Mouse (Mus musculus) regulatory T cell (primary cell): ENCODE measurements at regions not wholly inside any gene's neighbourhood (a gene's known extent, or its start where the extent isn't known, plus 50 kb on each side); places are given as distances from the start of the nearest gene placed in this dataset.

Experiments used
- in situ Hi-C: fragments of 300-600 bp; cut with MboI, MseI; formaldehyde crosslinking; loops from one replicate; pipeline ENCODE4 v1.15.1; 2025; ENCODE audit warnings: high pct_unique_total_duplicates

DNA sequence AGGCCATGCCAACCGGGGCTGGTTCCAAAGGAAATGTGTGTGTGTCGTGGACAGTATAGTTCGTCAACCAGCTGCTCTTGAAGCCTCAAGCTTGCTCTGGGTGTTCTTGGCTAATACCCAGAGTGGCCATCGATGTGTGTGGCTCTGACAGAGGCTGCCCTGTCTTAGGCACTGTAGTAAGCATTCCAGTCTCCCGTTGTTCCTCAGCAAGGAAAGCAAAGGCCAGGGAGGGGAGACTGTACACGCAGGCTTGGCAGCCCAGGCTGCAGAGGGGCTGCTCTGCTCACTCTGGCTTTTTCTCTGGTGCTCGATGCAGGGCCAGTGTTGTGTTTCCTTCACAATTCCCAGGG, 106.1 kb upstream of the Unc5b start:
- in situ Hi-C loops: no loop called here

DNA sequence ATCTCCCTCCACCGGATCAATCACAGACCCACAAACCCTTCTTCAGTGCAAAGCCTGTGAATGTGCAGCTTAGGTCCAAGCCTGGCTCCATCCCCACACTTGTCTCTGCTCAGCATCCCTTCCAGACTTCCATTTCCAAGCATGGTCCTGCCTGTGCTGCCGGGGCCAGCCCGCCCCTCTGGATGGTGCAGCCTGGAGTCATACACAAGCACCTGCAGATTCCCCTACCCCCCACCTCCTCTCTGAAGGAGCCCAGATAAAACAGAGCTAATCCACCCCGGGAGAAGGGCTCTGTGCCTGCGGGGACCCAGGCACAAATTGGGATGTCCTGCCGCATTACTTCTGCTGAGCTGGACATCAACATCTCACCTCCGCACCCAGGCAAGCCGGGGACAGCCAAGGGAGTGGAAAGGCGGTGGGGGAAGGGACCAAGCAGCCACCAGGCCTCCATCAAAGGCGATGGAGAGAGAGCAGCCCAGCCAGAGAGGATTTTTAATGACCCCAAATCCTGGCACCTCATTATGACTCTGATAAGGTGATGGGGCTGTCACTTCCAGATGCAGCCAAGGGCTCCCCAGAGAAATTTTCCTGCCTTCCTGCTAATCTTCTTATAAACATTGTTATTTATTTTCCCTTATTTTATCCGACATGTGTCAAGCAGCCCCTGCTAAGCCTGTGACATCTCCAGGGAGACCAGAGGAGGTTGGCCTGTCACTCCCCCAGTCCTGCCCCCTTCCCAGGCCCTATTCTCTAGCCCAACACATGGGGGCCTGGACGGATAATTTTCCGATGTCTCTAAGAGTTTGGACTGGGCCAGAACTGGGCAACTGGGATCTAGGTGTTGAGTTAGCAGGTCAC, 105.5 kb upstream of the Unc5b start:
- in situ Hi-C loops: no loop called here

DNA sequence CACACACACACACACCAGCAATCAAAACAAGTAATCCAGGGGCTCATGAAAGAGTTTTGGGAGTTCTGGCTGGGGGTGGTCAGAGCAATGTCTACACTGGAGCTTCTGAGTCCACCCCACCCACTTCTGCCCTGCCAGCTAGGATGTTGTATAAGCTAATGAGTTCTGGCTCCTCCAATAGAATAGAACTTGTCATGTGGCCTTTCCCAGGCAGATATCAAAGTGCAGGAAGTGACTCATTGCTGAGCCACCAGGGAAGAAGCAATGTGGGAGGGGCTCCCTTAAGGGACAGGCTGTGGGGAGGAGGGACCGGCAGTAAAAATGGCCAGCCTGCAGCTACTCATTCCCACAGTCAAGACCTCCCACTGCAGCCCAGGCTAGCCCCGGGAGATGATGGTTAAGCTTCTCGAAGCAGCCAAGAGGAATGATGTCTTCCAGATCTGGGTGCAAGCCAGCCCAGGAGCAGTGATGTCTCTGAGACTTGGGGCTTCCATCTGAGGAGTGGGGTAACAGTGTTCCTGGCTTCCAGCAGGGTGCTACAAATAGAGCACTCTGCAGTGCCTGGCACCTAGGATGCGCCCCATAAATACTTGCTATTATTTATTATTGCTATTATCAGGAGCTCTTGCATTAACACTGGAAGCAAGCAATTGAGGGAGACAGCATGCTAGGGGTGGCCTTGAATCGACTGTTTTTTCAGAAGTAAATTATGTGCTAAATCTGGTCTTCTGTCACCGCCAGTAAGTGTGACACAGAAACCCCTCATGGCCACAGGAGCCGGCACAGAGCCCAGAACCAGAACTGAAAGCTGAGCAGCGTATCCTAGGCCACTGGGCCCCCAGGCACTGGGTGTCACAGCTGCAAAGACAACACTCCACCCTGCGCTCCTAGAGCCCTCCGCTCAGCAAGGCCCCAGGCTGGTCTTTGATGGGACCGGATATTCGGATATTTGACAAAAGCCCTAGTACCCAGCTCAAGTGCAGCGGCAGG, 103.2 kb upstream of the Unc5b start:
- in situ Hi-C loops: no loop called here

DNA sequence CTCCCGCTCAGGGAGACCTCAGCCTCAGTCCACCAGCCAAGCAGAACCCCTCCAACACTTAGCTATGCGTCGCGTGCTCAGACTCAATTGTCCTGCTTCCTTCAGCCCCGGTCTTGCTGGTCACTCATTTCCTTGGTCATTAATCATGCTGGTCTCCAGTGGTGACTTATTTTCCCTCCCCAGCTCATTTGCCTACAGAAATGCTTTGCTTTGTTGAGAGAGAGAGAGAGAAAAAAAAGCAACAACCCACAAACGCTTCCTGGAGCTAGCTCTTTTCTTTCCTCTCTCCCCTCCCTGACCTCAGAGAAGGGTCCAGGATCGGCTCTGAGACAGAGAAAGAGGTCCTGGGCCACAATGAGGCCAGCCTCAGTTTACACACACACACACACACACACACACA, 102.5 kb upstream of the Unc5b start:
- in situ Hi-C loops: no loop called here

DNA sequence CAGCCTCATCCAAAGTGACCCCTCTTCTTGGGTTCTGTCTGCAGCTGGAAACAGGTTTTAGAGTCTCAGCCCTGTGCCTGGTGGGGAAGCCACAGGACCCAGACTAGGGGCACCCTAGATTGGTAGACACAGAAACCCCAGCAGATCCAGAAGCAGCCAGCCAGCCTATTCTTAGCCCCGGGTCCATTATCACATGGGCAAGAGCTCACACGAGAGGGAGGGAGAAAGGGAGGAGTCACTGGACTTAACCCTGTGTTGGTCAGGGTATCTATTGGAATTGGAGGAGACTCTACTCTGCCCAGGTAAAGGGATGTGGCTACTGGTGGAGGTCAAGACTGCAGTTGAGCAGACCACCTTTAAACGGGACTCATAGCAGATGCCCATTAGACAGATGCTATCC, 101.5 kb upstream of the Unc5b start:
- in situ Hi-C loops: no loop called here

DNA sequence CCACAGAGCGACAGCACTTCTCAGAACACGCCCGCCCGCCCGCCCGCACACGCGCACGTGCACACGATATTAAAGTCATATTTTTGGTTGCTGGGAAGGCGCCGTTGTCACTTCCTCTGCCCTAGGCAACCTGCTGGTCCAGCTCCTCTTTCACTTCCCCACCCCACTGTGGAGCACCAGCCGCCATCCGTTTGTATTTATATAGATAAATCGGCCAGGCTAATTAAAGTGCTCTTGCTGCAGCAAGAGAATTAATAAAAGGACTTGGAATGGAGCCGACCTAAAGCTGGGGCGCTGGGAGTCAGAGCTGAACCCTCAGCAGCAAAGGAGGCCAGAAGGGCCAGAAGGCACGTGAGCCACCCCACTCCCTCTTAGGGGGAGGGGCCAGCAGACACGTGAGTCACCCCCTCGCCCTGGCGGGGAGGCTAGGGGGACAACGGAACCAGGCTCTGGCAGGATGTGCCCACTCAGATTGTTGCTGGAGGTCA, 100.6 kb upstream of the Unc5b start:
- in situ Hi-C loops: no loop called here

DNA sequence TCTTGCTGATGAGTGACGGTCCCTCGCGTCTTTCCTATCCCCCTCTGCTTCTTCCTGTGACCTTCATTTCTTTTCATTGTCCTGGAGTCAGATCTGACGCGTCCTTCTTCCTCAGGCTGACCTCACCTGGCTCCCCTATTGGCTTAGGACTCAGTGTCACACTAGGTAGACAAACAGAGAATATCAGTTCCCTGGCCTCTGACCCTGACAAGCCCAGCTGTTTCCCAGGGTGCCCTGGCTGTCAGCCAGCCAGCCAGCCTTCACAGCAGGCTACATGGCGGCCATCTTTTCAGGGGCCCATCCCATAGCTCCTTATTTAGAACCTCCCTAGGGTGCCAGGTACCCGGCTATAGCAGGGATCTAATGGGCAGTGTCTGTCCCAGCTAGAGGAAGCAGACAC, 97.3 kb upstream of the Unc5b start:
- in situ Hi-C loops: no loop called here

DNA sequence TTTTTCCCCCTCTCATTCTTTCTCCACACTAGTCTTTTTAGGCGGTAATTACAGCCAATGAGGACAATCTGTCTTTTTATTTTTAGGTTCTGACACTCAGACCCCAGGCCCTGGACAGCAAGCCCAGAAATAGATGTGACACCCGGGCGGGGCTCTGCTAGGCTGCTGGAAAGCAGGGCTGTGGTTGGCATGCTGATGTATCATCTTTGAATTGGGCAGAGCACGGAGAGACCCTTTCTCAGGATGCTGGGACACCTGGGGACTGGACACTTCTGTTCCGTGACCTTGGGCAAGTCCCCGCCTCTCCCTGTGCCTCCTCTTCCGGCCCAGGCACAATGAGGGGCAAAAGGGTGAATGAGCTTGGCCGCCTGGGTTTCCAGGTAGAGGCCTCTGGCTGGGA, 96.8 kb upstream of the Unc5b start:
- in situ Hi-C loops: no loop called here

DNA sequence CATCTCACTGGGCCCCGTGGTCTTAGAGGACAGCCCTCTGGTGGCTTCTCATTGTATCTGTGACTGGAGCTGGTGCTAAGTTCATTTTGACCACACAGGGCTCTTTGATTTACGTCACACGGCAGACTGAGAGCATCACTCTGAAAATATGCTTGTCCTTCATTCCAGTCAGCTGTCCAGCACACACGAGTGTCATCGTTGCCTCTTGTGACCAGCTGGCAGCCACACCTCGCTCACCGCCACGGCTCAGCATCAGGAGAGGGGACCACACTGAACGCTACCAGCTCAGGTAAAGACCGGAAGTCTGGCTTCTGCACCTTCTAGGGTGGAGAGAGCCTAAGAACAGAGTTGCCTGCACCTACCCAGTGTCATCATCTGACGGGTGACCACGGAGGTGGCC, 95.3 kb upstream of the Unc5b start:
- in situ Hi-C loops: no loop called here

DNA sequence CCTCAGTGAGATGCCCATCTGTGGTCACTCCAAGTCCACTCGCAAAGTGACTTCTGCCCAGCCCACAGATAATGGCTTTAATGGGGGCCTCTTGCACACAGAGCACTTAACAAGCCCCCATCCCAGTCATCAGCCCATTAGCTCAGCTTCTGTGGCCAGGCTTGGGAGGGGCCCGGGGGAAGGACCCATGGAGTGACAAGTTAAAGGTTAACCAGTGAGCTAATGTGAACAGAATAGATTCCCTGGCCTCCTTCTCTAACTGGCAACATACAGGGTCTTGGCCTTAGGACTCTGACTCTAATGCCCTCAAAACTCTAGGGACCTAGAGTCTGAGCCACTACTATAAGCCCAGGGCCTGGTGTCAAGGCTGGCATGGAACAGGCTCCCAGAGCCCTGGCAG, 94.3 kb upstream of the Unc5b start:
- in situ Hi-C loops: no loop called here

DNA sequence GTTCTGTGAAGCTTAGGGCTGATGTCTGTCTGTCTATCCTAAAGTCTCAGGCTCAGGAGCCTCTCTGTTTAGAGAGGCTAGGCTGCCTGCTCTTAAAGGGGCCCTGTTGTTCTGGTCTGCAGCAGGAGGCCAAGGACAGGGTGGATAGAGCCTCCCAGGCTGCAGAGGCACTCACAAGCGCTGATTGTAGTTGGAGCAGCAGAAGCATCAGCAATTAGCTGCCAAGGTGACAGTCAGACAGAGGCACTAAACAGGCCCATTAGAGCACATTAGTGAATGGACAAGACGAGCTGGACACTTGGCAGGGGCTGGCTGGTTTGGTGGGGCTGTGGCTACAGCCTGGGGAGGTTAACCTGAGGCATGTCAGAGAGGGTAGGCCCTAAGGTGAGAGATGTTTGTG, 93.8 kb upstream of the Unc5b start:
- in situ Hi-C loops: no loop called here

DNA sequence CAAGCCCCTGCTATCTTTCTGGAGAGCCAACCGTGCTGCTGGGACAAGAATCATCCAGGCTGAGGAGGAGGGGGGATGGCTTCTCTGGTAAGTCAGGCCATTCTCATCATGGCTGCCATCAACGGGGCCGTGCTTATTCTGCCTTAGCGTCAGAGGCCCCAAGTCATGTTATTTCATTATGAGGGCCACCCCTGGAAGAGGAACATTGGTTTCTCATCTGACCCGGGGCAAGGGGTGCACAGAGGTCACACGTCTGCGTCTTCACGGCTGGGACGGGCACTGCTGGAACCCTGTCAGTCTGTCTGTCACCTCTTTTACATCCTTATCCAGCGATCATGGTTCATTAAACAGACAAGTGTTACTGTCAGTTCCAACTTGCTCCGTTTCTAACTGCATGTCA, 92.4 kb upstream of the Unc5b start:
- in situ Hi-C loops: no loop called here

DNA sequence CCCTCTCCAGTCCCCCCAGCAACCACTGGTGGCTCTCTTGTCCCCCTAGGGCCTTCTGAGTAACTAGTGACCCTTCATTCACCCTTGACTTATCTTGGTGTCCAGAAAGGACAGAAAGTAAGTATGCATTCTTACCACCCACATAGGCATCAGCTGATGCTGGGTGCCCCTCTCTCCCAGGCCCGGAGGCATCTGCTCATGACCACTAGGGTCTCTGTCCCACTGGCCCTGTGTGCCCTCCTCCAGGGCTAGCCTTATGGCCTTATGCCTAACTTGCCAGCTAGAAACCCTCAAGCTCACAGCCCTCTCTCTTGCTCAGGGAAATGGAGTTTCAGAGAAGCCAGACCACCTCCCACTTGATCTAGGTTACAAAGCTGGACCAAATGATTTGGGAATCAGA, 89.2 kb upstream of the Unc5b start:
- in situ Hi-C loops: no loop called here

DNA sequence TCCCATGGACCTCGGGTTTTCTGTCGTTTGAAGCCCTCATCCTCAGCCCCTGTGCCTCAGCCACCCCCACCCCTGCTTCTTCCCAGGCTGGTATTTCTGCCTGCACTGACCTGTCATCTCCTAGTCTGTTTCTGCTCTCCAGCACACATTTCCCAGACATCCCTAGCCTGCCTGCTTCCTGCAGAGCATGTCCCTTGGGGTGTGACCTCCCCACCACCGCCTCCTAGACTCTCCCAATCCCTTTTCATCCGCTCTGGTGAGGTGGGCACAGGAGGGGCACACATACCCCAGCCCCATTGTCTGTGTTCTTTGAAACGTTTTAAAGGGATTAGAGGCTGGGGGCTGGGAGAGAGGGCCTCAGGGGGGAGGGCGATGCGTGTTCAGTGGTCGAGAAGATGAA, 86.6 kb upstream of the Unc5b start:
- in situ Hi-C loops: no loop called here

DNA sequence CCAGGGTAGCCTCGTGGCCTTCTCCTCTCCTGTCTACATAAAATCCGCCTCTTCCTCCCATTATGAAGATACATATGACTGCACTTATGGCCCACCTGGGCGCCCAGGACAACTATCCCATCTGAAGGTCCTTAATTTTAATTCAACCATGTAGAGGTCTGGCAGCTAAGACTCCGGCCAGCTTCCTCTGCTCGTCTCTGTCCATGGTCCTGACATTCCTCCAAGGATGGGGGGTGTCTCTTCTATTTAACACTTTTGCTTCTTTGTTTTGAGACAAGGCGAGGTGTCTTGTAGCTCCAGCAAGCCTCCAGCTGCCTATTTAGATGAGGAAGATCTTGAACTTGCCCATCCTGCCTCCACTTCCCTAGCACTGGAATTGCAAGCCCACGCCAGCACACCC, 83.0 kb upstream of the Unc5b start:
- in situ Hi-C loops: no loop called here

DNA sequence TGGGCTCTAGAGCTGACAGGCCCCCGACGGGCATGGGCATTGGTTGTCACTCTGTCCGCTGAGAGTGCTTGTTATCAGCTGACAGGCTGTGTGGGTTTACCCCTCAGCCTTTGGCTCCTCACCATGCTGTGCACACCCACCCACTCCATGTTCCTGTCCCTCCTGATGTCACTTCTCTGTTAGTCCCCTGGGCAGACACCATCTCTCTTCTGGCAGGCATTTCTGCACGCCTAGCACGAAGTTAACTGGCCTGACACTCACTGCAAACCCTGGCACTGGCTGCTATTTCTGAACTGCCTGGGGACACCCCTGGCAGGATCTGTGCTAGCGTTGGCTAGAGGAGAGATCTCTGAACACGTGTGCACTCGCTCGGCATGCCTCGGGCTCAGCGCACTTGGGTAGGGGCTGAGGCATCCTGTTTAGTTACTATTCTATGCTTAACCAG, 82.1 kb upstream of the Unc5b start:
- in situ Hi-C loops: no loop called here

DNA sequence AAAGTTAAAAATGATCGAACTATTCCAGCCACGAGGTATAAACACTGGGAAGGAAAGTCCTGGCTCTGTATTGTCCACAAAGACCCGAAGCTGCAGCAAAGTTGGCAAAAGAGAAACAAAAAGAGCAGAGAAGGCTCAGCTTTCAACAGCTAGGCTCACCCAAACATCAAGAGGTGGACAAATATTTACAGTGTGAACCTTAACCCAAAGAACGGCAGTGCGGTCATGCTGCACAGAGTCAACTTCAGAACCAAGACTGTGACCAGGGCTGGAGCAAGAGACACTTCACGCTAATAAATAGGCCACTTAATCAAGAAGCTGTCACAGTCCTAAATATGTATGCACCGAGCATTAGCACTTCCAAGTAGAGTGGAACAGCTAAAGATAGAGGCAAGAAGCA, 73.0 kb upstream of the Unc5b start:
- in situ Hi-C loops: loop anchor here (10.0 kb wide), 1 partner anchor 250 kb away; no protein-coding TSS in a partner anchor

DNA sequence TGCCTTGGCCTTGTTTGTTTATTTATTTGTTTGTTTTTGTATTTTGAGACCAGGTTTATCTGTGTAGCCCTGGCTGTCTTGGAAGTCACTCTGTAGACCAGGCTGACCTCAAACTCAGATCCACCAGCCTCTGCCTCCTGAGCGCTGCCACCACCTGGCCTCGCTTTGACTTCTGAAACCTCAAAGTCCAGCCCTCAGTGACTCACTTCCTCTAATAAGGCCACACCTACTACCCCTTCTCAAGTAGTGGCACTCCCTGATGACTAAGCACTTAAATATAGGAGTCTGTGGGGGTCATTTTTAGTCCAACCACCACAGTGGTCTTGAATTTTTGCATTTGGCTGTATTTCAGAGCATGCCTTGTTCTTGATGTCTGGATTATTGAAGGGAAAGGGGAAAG, 69.6 kb upstream of the Unc5b start:
- in situ Hi-C loops: loop anchor here (10.0 kb wide), 1 partner anchor 246 kb away; no protein-coding TSS in a partner anchor

DNA sequence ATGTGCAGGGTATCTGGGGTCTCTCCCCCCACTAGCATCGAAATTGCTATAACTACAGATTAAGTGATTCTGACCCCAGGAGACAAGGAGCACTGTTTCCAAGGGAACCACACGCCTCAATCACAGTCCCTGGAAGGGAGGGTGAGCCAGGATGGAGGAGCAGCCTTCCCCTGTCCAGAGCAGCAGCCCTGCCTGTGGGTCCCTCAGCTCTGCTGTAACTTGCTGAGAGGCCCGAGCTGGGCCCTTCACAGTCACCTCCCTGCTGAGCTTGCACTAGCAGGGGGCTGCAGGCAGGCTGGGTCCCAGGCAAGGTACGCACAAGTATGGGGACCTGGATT, 62.4 kb upstream of the Unc5b start:
- in situ Hi-C loops: no loop called here

DNA sequence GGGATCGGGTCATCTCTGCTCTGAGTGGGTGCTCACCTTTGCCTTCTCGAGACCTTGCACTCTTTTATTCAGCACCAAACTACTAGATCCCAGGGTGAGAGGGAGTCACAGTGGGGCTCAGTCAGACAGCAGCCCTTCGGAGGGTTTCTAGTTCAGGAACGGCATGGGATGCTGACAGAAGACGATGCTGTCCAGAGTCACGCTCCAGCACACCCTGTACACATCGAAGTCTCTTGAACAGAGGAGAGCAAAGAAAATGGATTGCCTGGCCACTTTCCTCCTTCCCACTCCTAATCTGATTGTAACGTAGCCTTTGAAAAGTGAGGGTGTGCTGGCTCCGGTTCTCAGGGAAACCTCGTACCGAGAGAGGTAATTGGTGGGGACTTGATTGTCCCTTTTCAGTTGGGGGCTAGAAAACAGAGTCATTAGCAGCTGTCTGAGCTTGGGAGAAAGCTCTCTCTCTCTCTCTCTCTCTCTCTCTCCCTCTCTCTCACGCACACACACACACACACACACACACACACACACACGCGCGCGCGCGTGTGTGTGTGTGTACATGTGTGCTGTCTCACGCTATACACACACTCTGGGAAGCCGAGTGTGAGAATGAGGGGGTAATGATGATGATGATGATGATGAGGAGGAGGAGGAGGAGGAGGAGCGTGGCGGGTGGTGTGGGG, 61.9 kb upstream of the Unc5b start:
- in situ Hi-C loops: no loop called here

DNA sequence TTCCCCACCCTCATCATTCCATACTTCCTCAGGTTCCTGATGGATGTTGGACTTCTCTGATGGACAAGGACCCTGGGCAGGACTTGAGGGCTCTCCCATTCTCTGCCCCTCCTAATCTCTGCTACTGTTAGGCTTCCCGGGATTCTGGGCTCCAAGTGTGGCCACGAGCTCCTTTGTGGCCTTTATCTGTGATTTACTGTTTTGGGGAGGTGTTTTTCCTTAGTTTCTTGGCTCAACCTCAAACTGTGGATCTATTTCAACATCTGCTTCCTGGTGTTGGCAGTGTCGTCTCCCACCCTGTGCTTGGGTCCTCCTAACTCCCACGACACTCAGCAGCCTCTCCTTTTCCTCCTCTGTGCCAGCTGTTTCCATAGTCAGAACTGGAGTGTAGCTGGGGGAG, 61.3 kb upstream of the Unc5b start:
- in situ Hi-C loops: no loop called here
